Mouse (Mus musculus) CD4-positive, CD25-positive, alpha-beta regulatory T cell, adult 2 months (primary cell): ENCODE results near the gene Dis3l.

Source experiments
- DNase-seq: peaks from one replicate; pipeline ENCODE4 v3.0.0-alpha.2; 2012; ENCODE audit warnings: low read depth, low spot score

The Dis3l gene

DNA sequence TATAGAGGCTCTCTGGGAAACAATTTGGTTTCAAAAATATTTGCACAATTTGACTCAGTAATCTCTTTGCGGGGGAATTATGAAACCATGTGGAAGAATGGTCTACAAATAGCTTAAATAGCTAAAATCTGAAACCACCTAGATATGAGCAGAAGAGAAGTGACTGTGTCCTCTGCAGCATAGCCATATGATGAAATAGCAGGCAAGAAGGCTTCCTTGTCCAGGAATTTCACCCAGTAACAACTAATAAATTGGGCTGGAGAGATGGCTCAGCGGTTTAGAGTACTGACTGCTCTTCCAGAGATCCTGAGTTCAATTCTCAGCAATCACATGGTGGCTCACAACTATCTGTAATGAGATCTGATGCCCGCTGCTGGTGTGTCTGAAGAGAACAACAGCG lies 80.1 kb downstream of the Dis3l start:
- DNase-seq, result no peak

DNA sequence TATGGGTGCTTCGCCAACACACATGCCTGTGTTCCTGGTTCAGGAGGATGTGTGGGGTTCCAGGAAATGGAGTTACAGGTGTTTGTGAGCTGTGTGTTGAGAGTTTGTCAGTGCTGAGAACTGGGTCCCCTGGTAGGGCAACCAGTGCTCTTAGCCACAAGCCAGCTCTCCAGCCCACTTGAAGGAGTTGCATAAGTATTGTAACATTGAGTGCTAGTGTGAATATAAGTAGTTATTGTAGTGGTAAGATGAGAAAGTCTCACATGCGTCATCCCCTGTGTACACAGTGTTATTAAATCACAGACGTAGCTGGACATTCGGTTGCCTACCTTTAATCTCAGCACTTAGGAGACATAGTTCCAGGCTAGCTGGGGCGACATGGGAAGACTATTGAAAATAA lies 81.2 kb downstream of the Dis3l start:
- DNase-seq, result no peak
